Mouse (Mus musculus) spleen, adult 2 months (tissue): ENCODE data around the gene Ptpn12.

Experiments
- CTCF ChIP-seq: fragments of 200-500 bp; IDR thresholded peaks from 2 replicates; pipeline ENCODE4 v1.5.1; 2011; ENCODE audit warnings: mild to moderate bottlenecking, inconsistent platforms; ENCODE audit not compliant: insufficient read depth, insufficient read length, insufficient replicate concordance; ENCODE audit errors: extremely low read depth
- POLR2A ChIP-seq: fragments of 200-500 bp; IDR thresholded peaks from 2 replicates; pipeline ENCODE4 v1.6.1; 2011; ENCODE audit warnings: low read depth, low read length, inconsistent platforms

DNA sequence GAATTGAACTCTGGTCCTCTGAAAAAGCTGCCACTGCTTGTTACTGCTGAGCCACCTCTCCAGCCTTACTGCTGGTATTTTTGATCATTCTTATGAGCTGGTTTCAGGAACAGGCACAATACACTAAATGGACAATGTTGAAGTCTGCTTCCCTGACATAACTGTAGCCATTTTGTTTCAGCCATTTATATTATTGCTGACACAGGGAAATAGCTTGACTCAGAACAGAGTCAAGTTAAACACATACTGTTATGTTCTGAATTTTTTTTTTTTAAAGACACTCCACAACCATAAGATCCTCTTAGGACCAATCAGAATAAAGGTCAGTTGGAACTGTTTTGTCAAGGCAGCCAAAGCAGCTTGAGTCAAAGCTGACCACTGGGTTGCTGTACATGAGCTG lies 72.2 kb downstream of the Ptpn12 start:
- TF ChIP-seq CTCF (no peak), POLR2A (no peak)
